Mouse (Mus musculus) T-helper 2 cell (primary cell): ENCODE results near the gene Chst8.

Source experiments
- in situ Hi-C: fragments of 300-600 bp; cut with MboI, MseI; formaldehyde crosslinking; loops from one replicate; pipeline ENCODE4 v1.15.1; 2025; ENCODE audit warnings: high pct_unique_total_duplicates

The Chst8 gene

GRCm38 (mm10) chr7:34670778-34671177 is 141.7 kb downstream of the Chst8 start:
- in situ Hi-C loops = loop anchor here (5.0 to 25.0 kb wide), 2 partner anchors 263 to 533 kb away; partner anchors contain the start of gene Wtip

GRCm38 (mm10) chr7:34669336-34669735 is 143.2 kb downstream of the Chst8 start:
- in situ Hi-C loops = loop anchor here (25.0 kb wide), 1 partner anchor 532 kb away; the partner anchor contains the start of gene Wtip

GRCm38 (mm10) chr7:34667874-34668273 is 144.6 kb downstream of the Chst8 start:
- in situ Hi-C loops = loop anchor here (25.0 kb wide), 1 partner anchor 531 kb away; the partner anchor contains the start of gene Wtip

- in situ Hi-C loops = loop anchor here (25.0 kb wide), 1 partner anchor 526 kb away; the partner anchor contains the start of gene Wtip
Observed at GRCm38 (mm10) chr7:34663145-34663544, 149.4 kb downstream of the Chst8 start.

GRCm38 (mm10) chr7:34662227-34662626 is 150.3 kb downstream of the Chst8 start:
- in situ Hi-C loops = loop anchor here (25.0 kb wide), 1 partner anchor 525 kb away; the partner anchor contains the start of gene Wtip

GRCm38 (mm10) chr7:34659386-34660085 is 153.0 kb downstream of the Chst8 start:
- in situ Hi-C loops = loop anchor here (25.0 kb wide), 1 partner anchor 522 kb away; the partner anchor contains the start of gene Wtip

- in situ Hi-C loops = loop anchor here (25.0 kb wide), 1 partner anchor 519 kb away; the partner anchor contains the start of gene Wtip
Observed at GRCm38 (mm10) chr7:34656632-34657031, 155.9 kb downstream of the Chst8 start, which contains the start of gene Kctd15. Gene Kctd15 (minus strand): TSS chr7:34656732.

GRCm38 (mm10) chr7:34655086-34655839 is 157.2 kb downstream of the Chst8 start:
- in situ Hi-C loops = loop anchor here (25.0 kb wide), 1 partner anchor 518 kb away; the partner anchor contains the start of gene Wtip

GRCm38 (mm10) chr7:34654441-34655085 is 157.9 kb downstream of the Chst8 start:
- in situ Hi-C loops = loop anchor here (25.0 kb wide), 1 partner anchor 517 kb away; the partner anchor contains the start of gene Wtip

- in situ Hi-C loops = loop anchor here (25.0 kb wide), 1 partner anchor 517 kb away; the partner anchor contains the start of gene Wtip
Observed at GRCm38 (mm10) chr7:34653731-34654440, 158.6 kb downstream of the Chst8 start.

- in situ Hi-C loops = loop anchor here (25.0 kb wide), 1 partner anchor 516 kb away; the partner anchor contains the start of gene Wtip
Observed at GRCm38 (mm10) chr7:34652751-34653502, 159.6 kb downstream of the Chst8 start.

GRCm38 (mm10) chr7:34651381-34651780 is 161.1 kb downstream of the Chst8 start:
- in situ Hi-C loops = loop anchor here (25.0 kb wide), 1 partner anchor 514 kb away; the partner anchor contains the start of gene Wtip

GRCm38 (mm10) chr7:34647052-34647451 is 165.5 kb downstream of the Chst8 start:
- in situ Hi-C loops = no loop called here

GRCm38 (mm10) chr7:34646144-34646795 is 166.2 kb downstream of the Chst8 start:
- in situ Hi-C loops = no loop called here

- in situ Hi-C loops = no loop called here
Observed at GRCm38 (mm10) chr7:34645623-34646022, 166.9 kb downstream of the Chst8 start.

- in situ Hi-C loops = no loop called here
Observed at GRCm38 (mm10) chr7:34644591-34644990, 167.9 kb downstream of the Chst8 start.

- in situ Hi-C loops = no loop called here
Observed at GRCm38 (mm10) chr7:34643329-34643728, 169.2 kb downstream of the Chst8 start.

GRCm38 (mm10) chr7:34641968-34642367 is 170.5 kb downstream of the Chst8 start:
- in situ Hi-C loops = no loop called here

GRCm38 (mm10) chr7:34639798-34640197 is 172.7 kb downstream of the Chst8 start:
- in situ Hi-C loops = no loop called here
